Mouse (Mus musculus) intestine, postnatal 0 days (tissue): ENCODE data around the gene Gm45716. TPM values are rescaled to one million over a fixed set of nuclear protein-coding genes. Genes with fewer than 3 reads are reported as not detected.
"Not testable (repeated sequence)": the region's sequence is repeated elsewhere in the genome, so short reads cannot be mapped to it uniquely, and the experiment has no call there.

Experiments used
- ATAC-seq: fragments of 200-750 bp; cut with Nextera tagmentation; 2 replicates; pipeline ENCODE4 v1.8.0; 2017; ENCODE audit warnings: mild to moderate bottlenecking, moderate TSS enrichment, moderate library complexity
- H3K27ac ChIP-seq: fragments of 300-500 bp; sonication (generic); 2 replicates; pipeline ENCODE4 v1.5.1; 2014; ENCODE audit warnings: mild to moderate bottlenecking, low read depth, low read length, moderate library complexity
- H3K27me3 ChIP-seq: fragments of 300-500 bp; sonication (generic); replicated peaks from 2 replicates; pipeline ENCODE4 v1.6.1; 2014; ENCODE audit warnings: low read length, mixed read lengths; ENCODE audit not compliant: control insufficient read depth, insufficient read depth
- H3K36me3 ChIP-seq: fragments of 300-500 bp; sonication (generic); 2 replicates; pipeline ENCODE4 v1.6.1; 2014; ENCODE audit warnings: mild to moderate bottlenecking, moderate library complexity; ENCODE audit not compliant: control insufficient read depth, insufficient read depth
- H3K4me1 ChIP-seq: fragments of 300-500 bp; sonication (generic); replicated peaks from 2 replicates; pipeline ENCODE4 v1.6.1; 2014; ENCODE audit warnings: antibody characterized with exemption, low read length, mixed read lengths; ENCODE audit not compliant: control insufficient read depth, insufficient read depth
- H3K4me2 ChIP-seq: fragments of 300-500 bp; sonication (generic); replicated peaks from 2 replicates; pipeline ENCODE4 v1.6.1; 2014; ENCODE audit warnings: low read depth, mild to moderate bottlenecking, moderate library complexity
- H3K4me3 ChIP-seq: fragments of 300-500 bp; sonication (generic); 2 replicates; pipeline ENCODE4 v1.5.1; 2014; ENCODE audit warnings: low read depth, low read length
- H3K9ac ChIP-seq: fragments of 300-500 bp; sonication (generic); 2 replicates; pipeline ENCODE4 v1.6.1; 2014; ENCODE audit warnings: mild to moderate bottlenecking, low read depth, low read length
- H3K9me3 ChIP-seq: fragments of 300-500 bp; sonication (generic); 2 replicates; pipeline ENCODE4 v1.6.1; 2016; ENCODE audit warnings: mixed run types; ENCODE audit not compliant: control insufficient read depth
- CTCF ChIP-seq: sonication (generic); IDR thresholded peaks from 2 replicates; pipeline ENCODE4 v1.5.1; 2016; ENCODE audit warnings: low read depth, mild to moderate bottlenecking, control low read depth, antibody characterized with exemption, moderate library complexity
- WGBS: fragments of 180-500 bp; shearing (Covaris S2); extraction: QIAGEN DNeasy Blood & Tissue Kit; methylation state at CpG from one replicate; pipeline ENCODE4 v1.1.7; 2014; 5-methylcytosine and 5-hydroxymethylcytosine counted together
- polyA plus RNA-seq: library from polyadenylated mRNA; unstranded; fragments of >200 nt; fragmentation: Nextera tagmentation; extraction: Ambion mirVana; gene quantifications from 2 replicates; pipeline ENCODE4 v1.2.1, GENCODE M21; 2015

The Gm45716 gene
- polyA plus RNA-seq, 1 experiment from 2014 or later: 23.9 TPM

GRCm38 (mm10) chr11:90280069-90280468, 92.6 kb downstream of the Gm45716 start:
- ATAC-seq: no peak
- Histone ChIP-seq H3K9ac (no peak overlapping the region), H3K36me3 (peaks cover 11% of the 10 kb centered on the region; the same call in 1 of the 2 replicates), H3K4me3 (no peak overlapping the region), H3K9me3 (no peaks in the 10 kb centered on the region), H3K4me1 (no peaks in the 10 kb centered on the region), H3K4me2 (no peak overlapping the region), H3K27ac (no peak overlapping the region), H3K27me3 (no peaks in the 10 kb centered on the region)
- TF ChIP-seq CTCF: no peak
- 89% methylated on average over 5 of the region's 5 CpGs for WGBS

GRCm38 (mm10) chr11:90281943-90282342, 94.5 kb downstream of the Gm45716 start:
- TF ChIP-seq CTCF: 0 out of 2 replicates have a peak, but pooled peaks have one; percentile 21
- WGBS: 92% methylated on average over 2 of the region's 2 CpGs
- H3K4me3 ChIP-seq, H3K9me3 ChIP-seq, H3K4me1 ChIP-seq, H3K27ac ChIP-seq, H3K27me3 ChIP-seq, ATAC-seq, H3K4me2 ChIP-seq, H3K36me3 ChIP-seq, H3K9ac ChIP-seq: not testable (repeated sequence)

GRCm38 (mm10) chr11:90283159-90283558, 95.7 kb downstream of the Gm45716 start:
- Histone ChIP-seq H3K4me2 (no peak overlapping the region), H3K9ac (no peak overlapping the region), H3K27me3 (no peaks in the 10 kb centered on the region), H3K4me3 (no peak overlapping the region), H3K9me3 (no peaks in the 10 kb centered on the region), H3K4me1 (no peaks in the 10 kb centered on the region), H3K36me3 (no peaks in the 10 kb centered on the region), H3K27ac (no peak overlapping the region)
- no peak for ATAC-seq
- no peak for TF ChIP-seq CTCF
- 19% methylated on average over 4 of the region's 4 CpGs for WGBS

GRCm38 (mm10) chr11:90283601-90284000, 96.1 kb downstream of the Gm45716 start:
- WGBS: 71% methylated on average over 6 of the region's 6 CpGs
- Histone ChIP-seq H3K27ac (no peak overlapping the region), H3K4me3 (no peak overlapping the region), H3K27me3 (no peaks in the 10 kb centered on the region), H3K9me3 (no peaks in the 10 kb centered on the region), H3K4me1 (no peaks in the 10 kb centered on the region), H3K9ac (no peak overlapping the region), H3K36me3 (no peaks in the 10 kb centered on the region), H3K4me2 (no peak overlapping the region)
- TF ChIP-seq CTCF: no peak
- no peak for ATAC-seq

- no peaks in the 10 kb centered on the region for H3K4me1 ChIP-seq
- H3K9ac ChIP-seq: no peak overlapping the region
- no peaks in the 10 kb centered on the region for H3K36me3 ChIP-seq
- no peak for ATAC-seq
- H3K27ac ChIP-seq: no peak overlapping the region
- H3K4me2 ChIP-seq: no peak overlapping the region
- H3K4me3 ChIP-seq: no peak overlapping the region
- WGBS: 41% methylated on average over 2 of the region's 2 CpGs
- no peaks in the 10 kb centered on the region for H3K9me3 ChIP-seq
- no peak for TF ChIP-seq CTCF
- H3K27me3 ChIP-seq: no peaks in the 10 kb centered on the region
These were observed 96.6 kb downstream of the Gm45716 start for GRCm38 (mm10) chr11:90284079-90284478.

GRCm38 (mm10) chr11:90284623-90285022, 97.1 kb downstream of the Gm45716 start:
- no peak for ATAC-seq
- Histone ChIP-seq H3K9me3 (no peaks in the 10 kb centered on the region), H3K27ac (no peak overlapping the region), H3K4me1 (no peaks in the 10 kb centered on the region), H3K36me3 (no peaks in the 10 kb centered on the region), H3K9ac (no peak overlapping the region), H3K4me2 (no peak overlapping the region), H3K4me3 (no peak overlapping the region), H3K27me3 (no peaks in the 10 kb centered on the region)
- WGBS: 60% methylated on average over 4 of the region's 4 CpGs
- TF ChIP-seq CTCF: no peak
